Mouse (Mus musculus) cortical plate, adult 2 months (tissue): ENCODE results near the gene Bhlhe23.

Experiments used
- CTCF ChIP-seq: fragments of 200-500 bp; IDR thresholded peaks from 2 replicates; pipeline ENCODE4 v1.5.1; 2011; ENCODE audit warnings: mild to moderate bottlenecking, control low read depth, low read length; ENCODE audit not compliant: insufficient read depth; ENCODE audit errors: extremely low read depth
- POLR2A ChIP-seq: fragments of 200-500 bp; IDR thresholded peaks from 2 replicates; pipeline ENCODE4 v1.6.1; 2011; ENCODE audit warnings: mild to moderate bottlenecking, low read length, control low read depth; ENCODE audit not compliant: insufficient read depth; ENCODE audit errors: extremely low read depth

DNA sequence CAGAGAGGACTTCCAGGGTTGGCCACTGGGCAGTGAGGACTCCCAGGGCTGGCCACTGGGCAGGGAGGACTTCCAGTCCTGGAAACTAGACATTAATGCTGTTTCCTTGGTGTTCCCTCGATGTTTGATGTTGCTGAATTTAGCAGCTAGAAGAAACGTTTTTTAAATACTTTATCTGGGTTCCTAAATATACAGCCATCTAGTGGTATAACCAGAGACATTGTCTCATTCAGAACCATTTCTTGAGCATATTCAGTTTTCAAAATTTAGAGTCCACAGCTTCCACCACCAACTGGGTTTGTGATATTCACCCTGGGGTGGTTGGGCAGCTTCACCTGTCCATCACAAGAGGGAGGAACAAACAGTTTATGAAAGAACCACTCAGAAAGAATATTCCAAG is 34.3 kb upstream of the Bhlhe23 start:
- TF ChIP-seq CTCF (no peak), POLR2A (no peak)
